Mouse (Mus musculus) embryonic facial prominence, embryonic 11.5 days (tissue): ENCODE measurements around the gene Clcnkb. TPM values are rescaled to one million over a fixed set of nuclear protein-coding genes. Genes with fewer than 3 reads are reported as not detected.

Experiments used
- ATAC-seq: fragments of 200-750 bp; cut with Nextera tagmentation; replicated peaks from 2 replicates; pipeline ENCODE4 v1.8.0; 2017; ENCODE audit warnings: low read depth; ENCODE audit not compliant: insufficient number of reproducible peaks, low FRiP score, low TSS enrichment
- DNase-seq: peaks from one replicate; pipeline ENCODE4 v3.0.0-alpha.2; 2015; ENCODE audit warnings: low spot score
- H3K27ac ChIP-seq: fragments of 300-500 bp; sonication (generic); replicated peaks from 2 replicates; pipeline ENCODE4 v1.5.1; 2014; ENCODE audit warnings: mild to moderate bottlenecking, low read depth, low read length, control low read depth
- H3K27me3 ChIP-seq: fragments of 300-500 bp; sonication (generic); 2 replicates; pipeline ENCODE4 v1.6.1; 2014; ENCODE audit warnings: mild to moderate bottlenecking, low read length, moderate library complexity, mixed read lengths; ENCODE audit not compliant: control insufficient read depth, insufficient read depth
- H3K36me3 ChIP-seq: fragments of 300-500 bp; sonication (generic); replicated peaks from 2 replicates; pipeline ENCODE4 v1.6.1; 2014; ENCODE audit warnings: low read depth, mild to moderate bottlenecking, low read length, moderate library complexity, mixed read lengths; ENCODE audit not compliant: control insufficient read depth, insufficient read depth
- H3K4me1 ChIP-seq: fragments of 300-500 bp; sonication (generic); 2 replicates; pipeline ENCODE4 v1.6.1; 2014; ENCODE audit warnings: low read length, mixed read lengths; ENCODE audit not compliant: control insufficient read depth, insufficient read depth
- H3K4me2 ChIP-seq: fragments of 300-500 bp; sonication (generic); 2 replicates; pipeline ENCODE4 v1.6.1; 2014; ENCODE audit warnings: low read depth, mild to moderate bottlenecking, control low read depth, low read length, moderate library complexity
- H3K4me3 ChIP-seq: fragments of 300-500 bp; sonication (generic); 2 replicates; pipeline ENCODE4 v1.5.1; 2014; ENCODE audit warnings: low read depth, low read length, control low read depth
- H3K9ac ChIP-seq: fragments of 300-500 bp; sonication (generic); replicated peaks from 2 replicates; pipeline ENCODE4 v1.6.1; 2014; ENCODE audit warnings: mild to moderate bottlenecking, control low read depth, low read length
- H3K9me3 ChIP-seq: fragments of 300-500 bp; sonication (generic); replicated peaks from 2 replicates; pipeline ENCODE4 v1.6.1; 2016; ENCODE audit warnings: mild to moderate bottlenecking, low read length, inconsistent platforms, mixed read lengths; ENCODE audit not compliant: control insufficient read depth
- WGBS: fragments of 180-500 bp; shearing (Covaris S2); extraction: QIAGEN DNeasy Blood & Tissue Kit; methylation state at CpG from one replicate; pipeline ENCODE4 v1.1.7; 2014; 5-methylcytosine and 5-hydroxymethylcytosine counted together
- polyA plus RNA-seq: library from polyadenylated mRNA; unstranded; fragments of >200 nt; fragmentation: Nextera tagmentation; extraction: Ambion mirVana; gene quantifications from 2 replicates; pipeline ENCODE4 v1.2.1, GENCODE M21; 2014

Clcnkb gene
- polyA plus RNA-seq, 1 experiment from 2014 or later, result not detected

GRCm38 (mm10) chr4:141432666-141433065 lies 16.9 kb upstream of the Clcnkb start:
- Histone ChIP-seq H3K4me2 (no peak overlapping the region), H3K36me3 (no peaks in the 10 kb centered on the region), H3K27ac (no peak overlapping the region), H3K27me3 (no peaks in the 10 kb centered on the region), H3K4me3 (no peak overlapping the region), H3K9me3 (no peaks in the 10 kb centered on the region), H3K9ac (no peak overlapping the region), H3K4me1 (no peaks in the 10 kb centered on the region)
- DNase-seq (no peak), ATAC-seq (no peak)
- 68% methylated on average over 14 of the region's 14 CpGs for WGBS

GRCm38 (mm10) chr4:141430997-141431396 lies 15.2 kb upstream of the Clcnkb start:
- Histone ChIP-seq H3K27ac (no peak overlapping the region), H3K9me3 (no peaks in the 10 kb centered on the region), H3K4me2 (no peak overlapping the region), H3K4me3 (no peak overlapping the region), H3K27me3 (no peaks in the 10 kb centered on the region), H3K4me1 (0 out of 2 replicates have a peak, but pooled peaks cover under 1% of the 10 kb centered on the region), H3K36me3 (no peaks in the 10 kb centered on the region), H3K9ac (no peak overlapping the region)
- peak; percentile 68 for DNase-seq
- WGBS, result 40% methylated on average over 9 of the region's 9 CpGs
- ATAC-seq, result no peak

GRCm38 (mm10) chr4:141429847-141430246 lies 14.0 kb upstream of the Clcnkb start:
- 51% methylated on average over 9 of the region's 9 CpGs for WGBS

GRCm38 (mm10) chr4:141429381-141429780 lies 13.6 kb upstream of the Clcnkb start:
- peaks cover 2% of the 10 kb centered on the region; the same call in 1 of the 2 replicates for H3K4me1 ChIP-seq
- peaks cover 3% of the 10 kb centered on the region; the same call in 1 of the 2 replicates for H3K27me3 ChIP-seq
- no peak overlapping the region for H3K4me3 ChIP-seq
- ATAC-seq, result no peak
- 83% methylated on average over 6 of the region's 6 CpGs for WGBS
- H3K9ac ChIP-seq, result no peak overlapping the region
- H3K27ac ChIP-seq, result no peak overlapping the region
- H3K9me3 ChIP-seq, result no peaks in the 10 kb centered on the region
- no peak overlapping the region for H3K4me2 ChIP-seq
- DNase-seq, result no peak
- H3K36me3 ChIP-seq, result no peaks in the 10 kb centered on the region

More at GRCm38 (mm10) chr4:141429847-141430246, 14.0 kb upstream of the Clcnkb start:
- Histone ChIP-seq H3K27me3 (peaks cover 3% of the 10 kb centered on the region; the same call in 1 of the 2 replicates), H3K4me3 (no peak overlapping the region), H3K27ac (no peak overlapping the region), H3K9ac (no peak overlapping the region), H3K4me2 (no peak overlapping the region), H3K36me3 (no peaks in the 10 kb centered on the region), H3K4me1 (peaks cover 2% of the 10 kb centered on the region; the same call in 1 of the 2 replicates), H3K9me3 (no peaks in the 10 kb centered on the region)
- no peak for ATAC-seq
- DNase-seq, result peak; percentile 40

GRCm38 (mm10) chr4:141427921-141428320 lies 12.1 kb upstream of the Clcnkb start:
- peaks cover 2% of the 10 kb centered on the region; the same call in 1 of the 2 replicates for H3K4me1 ChIP-seq
- H3K36me3 ChIP-seq, result no peaks in the 10 kb centered on the region
- no peak overlapping the region for H3K4me2 ChIP-seq
- no peak overlapping the region for H3K27ac ChIP-seq
- DNase-seq (no peak), ATAC-seq (no peak)
- WGBS, result 87% methylated on average over 13 of the region's 13 CpGs
- no peak overlapping the region for H3K4me3 ChIP-seq
- peaks cover 3% of the 10 kb centered on the region; the same call in 1 of the 2 replicates for H3K27me3 ChIP-seq
- H3K9ac ChIP-seq, result no peak overlapping the region
- H3K9me3 ChIP-seq, result no peaks in the 10 kb centered on the region

- no peaks in the 10 kb centered on the region for H3K9me3 ChIP-seq
- no peak overlapping the region for H3K4me2 ChIP-seq
- ATAC-seq (no peak), DNase-seq (no peak)
- H3K4me1 ChIP-seq, result peaks cover 2% of the 10 kb centered on the region; the same call in 1 of the 2 replicates
- H3K4me3 ChIP-seq, result no peak overlapping the region
- H3K9ac ChIP-seq, result no peak overlapping the region
- H3K27me3 ChIP-seq, result peaks cover 3% of the 10 kb centered on the region; the same call in 1 of the 2 replicates
- no peaks in the 10 kb centered on the region for H3K36me3 ChIP-seq
- 62% methylated on average over 10 of the region's 10 CpGs for WGBS
- no peak overlapping the region for H3K27ac ChIP-seq
These were observed 11.3 kb upstream of the Clcnkb start for GRCm38 (mm10) chr4:141426796-141427745.

GRCm38 (mm10) chr4:141425484-141426479 lies 10.0 kb upstream of the Clcnkb start:
- DNase-seq, result peak; percentile 59
- peaks cover 3% of the 10 kb centered on the region; the same call in 1 of the 2 replicates for H3K27me3 ChIP-seq
- 4% methylated on average over 36 of the region's 36 CpGs for WGBS

More at GRCm38 (mm10) chr4:141425484-141426479, 10.0 kb upstream of the Clcnkb start:
- H3K4me1 ChIP-seq, result peaks cover 2% of the 10 kb centered on the region; the same call in 1 of the 2 replicates
- no peak overlapping the region for H3K27ac ChIP-seq
- no peaks in the 10 kb centered on the region for H3K36me3 ChIP-seq
- peak; percentile 83 for ATAC-seq
- H3K9me3 ChIP-seq, result no peaks in the 10 kb centered on the region
- peak overlapping the region; percentile 30; the same call in 1 of the 2 replicates for H3K9ac ChIP-seq
- H3K4me2 ChIP-seq, result peak overlapping the region; percentile 77
- H3K4me3 ChIP-seq, result peak overlapping the region; percentile 34
